Mouse (Mus musculus): ENCODE measurements at regions not wholly inside any gene's neighbourhood (a gene's known extent, or its start where the extent isn't known, plus 50 kb on each side); places are given as distances from the start of the nearest gene placed in this dataset.

DNA sequence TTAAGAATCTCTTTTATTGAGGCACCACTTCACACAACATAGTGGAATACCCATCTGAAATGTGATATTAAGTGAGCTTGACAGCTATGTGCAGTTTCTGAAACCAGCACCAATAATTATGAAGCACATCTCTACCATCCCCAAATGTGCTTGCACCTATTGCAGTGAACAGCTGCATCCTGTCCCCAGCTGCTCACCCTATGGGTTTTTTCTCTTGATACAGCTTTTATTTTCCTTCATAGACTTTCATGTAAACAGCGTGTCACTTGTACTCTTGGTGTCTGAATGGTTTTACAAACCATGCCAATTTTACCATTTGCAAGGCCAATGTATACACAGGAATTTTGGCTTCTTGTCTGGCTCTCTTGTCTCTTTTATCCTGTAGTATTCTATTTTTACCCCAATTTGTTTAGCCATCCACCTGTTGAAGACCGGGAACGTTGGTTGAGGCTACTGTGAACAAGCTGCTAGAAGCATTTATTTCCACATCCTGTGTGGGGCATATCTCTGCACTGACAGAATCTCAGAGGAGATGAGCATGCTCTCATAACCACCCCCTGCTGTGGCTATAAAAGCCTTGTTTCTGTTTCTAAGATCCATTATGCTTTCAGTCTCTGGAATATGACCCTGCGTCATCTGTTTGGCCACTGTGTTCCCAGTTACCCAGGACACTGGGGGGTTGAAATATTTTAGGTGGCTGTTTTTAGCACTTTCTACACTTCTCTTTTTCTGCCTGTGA lies 197.2 kb upstream of the Mmadhc start:
- ATAC-seq (replicated peaks; ENCODE audit: poor library complexity): no peak

DNA sequence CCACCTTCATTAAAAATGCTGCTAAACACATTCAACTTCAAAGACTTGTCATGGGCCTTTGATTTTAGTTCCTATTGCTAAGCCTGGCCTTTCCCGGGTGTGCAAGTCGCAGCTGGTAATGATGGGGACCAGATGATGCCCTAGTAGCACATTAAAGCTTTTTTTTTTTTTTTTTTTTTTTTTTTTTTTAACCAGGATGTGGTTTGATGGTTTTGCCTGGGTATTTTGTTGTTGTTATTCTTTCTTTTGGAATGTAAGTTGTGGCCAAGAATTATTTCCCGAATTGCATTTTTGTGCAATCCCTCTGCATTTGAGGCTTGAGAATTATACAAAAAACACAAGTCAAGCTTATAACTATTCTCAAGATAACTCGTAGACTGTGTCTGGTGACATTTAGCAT lies 167.2 kb upstream of the Mmadhc start:
- no peak for ATAC-seq (replicated peaks; ENCODE audit: poor library complexity)

DNA sequence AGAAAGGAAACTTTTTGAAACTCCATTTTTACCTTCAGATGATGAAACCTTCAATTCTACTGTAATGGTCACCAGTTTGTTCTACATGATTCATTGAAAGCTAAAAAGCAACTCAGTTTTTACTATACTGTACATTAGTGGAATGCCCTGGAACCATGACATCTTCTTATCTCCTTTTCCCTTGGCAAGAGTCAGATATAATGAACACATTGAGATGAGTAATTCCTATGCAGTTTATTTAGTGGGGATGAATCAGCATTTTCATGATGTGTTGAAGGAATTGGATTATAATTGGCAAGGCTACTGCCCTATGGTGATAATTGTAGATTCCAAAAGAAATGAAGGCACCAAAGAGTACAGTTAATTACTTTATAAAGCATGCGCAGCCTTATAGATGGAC lies 165.8 kb upstream of the Mmadhc start:
- no peak for ATAC-seq (replicated peaks; ENCODE audit: poor library complexity)

DNA sequence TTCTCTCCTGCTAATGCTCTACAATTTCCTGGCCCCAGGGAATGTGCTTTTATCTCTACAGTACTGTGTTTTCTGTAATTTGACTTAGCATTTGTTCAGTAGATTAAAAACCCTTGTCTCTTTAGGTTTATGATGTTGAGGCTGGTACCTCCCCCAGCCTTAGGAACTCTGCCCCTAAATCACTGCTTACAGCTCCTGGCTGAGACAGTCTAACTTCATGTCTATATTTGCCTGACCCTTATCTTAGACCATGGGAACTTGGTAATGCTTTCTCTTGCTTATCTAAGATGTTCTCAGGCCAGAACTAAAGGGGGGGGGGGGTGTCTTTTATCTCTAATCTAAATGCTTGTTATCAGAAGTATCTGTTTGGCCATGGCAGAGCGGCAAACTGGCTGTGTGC lies 160.1 kb upstream of the Mmadhc start:
- no peak for ATAC-seq (replicated peaks; ENCODE audit: poor library complexity)

DNA sequence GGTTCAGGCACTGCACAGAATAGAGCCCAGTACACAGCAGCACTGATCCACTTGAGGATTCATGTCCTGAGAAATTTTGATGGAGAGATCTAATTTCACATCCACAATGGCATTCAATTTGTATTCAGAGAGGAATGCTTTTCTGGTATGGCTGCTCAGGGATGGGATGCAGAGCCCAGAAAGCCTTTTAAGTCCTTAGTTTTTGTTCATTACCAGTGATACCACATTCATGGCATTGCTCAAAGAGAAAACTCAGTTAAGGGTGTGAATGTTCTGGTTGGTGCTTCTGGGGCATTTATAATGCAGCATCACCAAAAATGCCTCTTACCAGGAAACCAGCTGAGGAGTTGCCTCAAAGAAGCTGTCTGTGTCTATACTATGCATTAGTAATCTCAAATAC lies 151.5 kb upstream of the Mmadhc start:
- no peak for ATAC-seq (replicated peaks; ENCODE audit: poor library complexity)

DNA sequence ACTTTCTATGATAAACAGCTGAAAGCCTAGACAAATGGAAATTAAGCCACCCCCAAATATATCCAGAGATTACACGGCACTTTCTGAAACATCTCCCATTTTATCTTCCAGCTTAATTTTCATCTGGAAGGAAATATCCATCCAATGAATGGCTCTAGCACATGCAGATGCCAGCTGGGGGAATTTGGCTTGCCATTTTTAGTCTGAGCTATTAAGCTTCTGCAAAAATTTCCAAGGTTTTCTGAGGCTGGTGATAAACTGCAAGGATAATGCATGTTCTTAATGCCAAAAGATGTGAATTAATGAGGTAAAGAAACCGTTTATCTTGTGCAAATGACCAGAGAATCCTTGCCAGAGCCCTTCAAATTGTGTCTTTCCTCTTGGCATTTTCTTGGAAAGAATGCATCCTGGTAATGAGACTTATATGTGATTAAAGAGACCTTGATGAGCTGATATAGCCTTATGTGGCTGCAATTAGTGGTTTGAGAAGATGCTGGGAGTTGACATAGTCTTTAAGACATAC lies 149.4 kb upstream of the Mmadhc start:
- no peak for ATAC-seq (replicated peaks; ENCODE audit: poor library complexity)

DNA sequence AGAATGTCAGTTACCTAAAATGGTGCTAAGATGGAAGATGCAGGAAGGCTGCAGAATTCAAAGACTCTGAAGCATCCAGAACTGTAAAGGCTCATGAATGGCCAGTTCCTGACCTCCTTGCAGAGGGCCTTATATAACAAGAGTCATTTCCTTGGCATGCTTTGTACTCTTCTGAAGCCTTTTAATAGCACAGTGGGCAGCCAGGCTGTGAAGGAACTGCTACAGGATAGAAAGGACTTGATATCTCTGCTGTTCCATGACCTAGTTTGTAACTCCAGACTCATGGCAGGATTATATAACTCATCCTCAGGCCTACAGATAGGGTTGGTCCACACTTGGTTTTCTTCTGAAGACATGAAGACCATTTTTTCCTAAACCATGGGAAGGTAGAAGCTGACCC lies 143.7 kb upstream of the Mmadhc start:
- no peak for ATAC-seq (replicated peaks; ENCODE audit: poor library complexity)

DNA sequence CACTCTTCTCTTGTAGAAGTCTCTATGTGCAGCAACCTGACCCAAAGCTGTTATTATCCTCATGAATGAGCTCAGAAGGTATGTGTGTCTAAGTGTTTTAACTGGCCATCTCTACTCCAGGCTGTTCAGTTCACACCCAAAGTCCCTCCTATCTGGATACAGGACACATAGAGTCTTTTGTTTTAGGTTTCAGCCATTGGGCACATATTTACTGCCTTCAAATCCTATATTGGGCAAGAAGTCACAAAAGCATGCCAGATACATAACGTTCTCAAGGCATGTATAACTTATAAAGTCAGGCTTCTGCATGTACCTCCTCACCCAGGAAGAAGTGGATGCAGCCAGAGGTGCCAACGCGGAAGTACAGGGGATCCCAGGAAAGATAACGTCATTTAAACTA lies 136.6 kb upstream of the Mmadhc start:
- no peak for ATAC-seq (replicated peaks; ENCODE audit: poor library complexity)

DNA sequence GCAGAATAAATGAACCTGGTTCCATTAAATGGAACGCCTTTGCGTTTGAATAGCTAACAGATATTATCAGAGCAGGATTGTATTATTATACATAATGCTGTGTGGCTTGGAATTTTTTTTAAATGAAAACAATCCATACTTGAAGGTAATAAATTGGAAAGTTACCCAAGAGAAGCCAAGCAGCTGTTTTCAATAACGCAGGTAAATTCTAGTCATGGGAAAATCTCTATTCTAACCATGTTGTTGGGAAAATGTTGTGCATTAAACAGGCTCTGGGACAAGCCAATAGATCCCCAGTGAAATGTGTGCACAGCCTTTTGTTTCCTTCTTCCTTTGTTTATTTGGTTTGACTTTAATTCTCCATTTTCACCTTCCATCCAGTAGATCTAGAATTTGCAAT lies 128.6 kb upstream of the Mmadhc start:
- ATAC-seq (replicated peaks; ENCODE audit: poor library complexity): no peak

DNA sequence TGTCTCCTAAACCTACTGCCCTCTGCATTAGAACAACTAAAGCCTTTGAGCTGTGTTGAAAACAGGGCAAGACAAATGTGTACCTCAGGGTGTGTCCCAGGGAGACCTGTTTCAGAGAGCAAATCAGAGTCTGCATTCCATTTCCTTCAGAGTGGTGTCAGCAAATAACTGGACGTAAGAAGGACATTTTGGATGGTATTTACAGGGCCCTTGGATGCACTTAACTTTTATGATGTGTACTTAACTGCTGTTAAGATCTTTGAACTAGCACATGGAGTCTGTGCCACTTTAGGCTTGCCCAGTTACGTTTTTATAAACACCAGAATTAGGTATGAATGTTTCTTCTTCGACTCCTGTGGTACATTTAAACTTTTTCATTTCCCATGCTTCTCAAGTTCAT lies 123.0 kb upstream of the Mmadhc start:
- ATAC-seq (replicated peaks; ENCODE audit: poor library complexity): no peak

DNA sequence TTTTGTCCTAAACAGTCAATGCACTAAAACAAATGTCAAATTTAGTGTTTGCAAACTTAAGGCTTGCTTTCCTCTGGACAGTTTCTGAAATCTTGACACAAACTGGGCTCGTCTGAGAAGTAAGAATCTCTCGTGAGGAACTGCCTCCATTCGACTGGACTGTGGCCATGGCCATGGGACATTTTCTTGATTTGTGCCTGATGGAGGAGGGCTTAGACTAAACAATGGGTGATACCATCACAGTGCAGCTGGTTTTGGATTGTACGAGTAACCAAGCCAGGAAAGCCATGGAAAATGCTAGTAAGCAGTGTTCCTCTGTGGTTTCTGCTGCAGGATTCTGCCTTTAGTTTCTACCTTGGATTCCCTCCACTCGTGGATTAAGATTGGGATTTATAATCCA lies 121.0 kb upstream of the Mmadhc start:
- no peak for ATAC-seq (replicated peaks; ENCODE audit: poor library complexity)

DNA sequence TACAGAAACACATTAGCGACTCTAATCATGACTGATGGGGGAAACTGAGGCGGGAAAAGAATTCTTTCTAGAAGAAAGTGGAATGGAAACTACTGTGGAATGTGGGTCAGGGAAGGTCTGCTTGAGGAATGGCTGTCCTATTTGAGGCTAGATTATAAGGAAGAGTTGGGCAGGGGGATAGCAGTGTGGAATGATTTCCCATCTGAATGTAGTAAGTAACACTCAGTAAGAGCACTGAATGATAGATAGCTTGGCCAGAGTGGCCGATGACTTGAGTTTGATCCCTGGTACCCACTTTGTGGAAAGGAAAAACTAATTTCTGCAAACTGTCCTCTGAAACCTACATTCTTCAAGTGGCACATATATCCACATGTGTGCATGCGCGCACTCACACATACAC lies 120.5 kb upstream of the Mmadhc start:
- no peak for ATAC-seq (replicated peaks; ENCODE audit: poor library complexity)

DNA sequence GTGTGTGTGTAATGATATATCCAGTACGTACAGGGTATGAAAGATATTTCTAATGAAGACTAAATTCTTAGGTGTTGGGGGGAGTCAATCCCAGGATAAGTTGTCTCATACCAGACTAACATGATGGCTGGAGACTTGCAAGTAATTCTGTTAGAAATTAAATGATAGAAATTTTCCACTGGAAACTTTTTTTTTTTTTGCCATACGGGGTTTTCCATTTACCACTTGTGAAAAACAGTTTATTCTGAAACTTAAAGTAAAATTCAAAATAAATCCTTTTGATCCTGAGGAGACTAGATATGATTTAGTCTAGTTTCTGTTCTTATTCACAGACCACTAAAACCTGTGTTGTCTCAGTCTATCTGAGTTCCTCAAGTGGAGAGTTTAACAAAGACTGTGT lies 119.5 kb upstream of the Mmadhc start:
- ATAC-seq (replicated peaks; ENCODE audit: poor library complexity): no peak

DNA sequence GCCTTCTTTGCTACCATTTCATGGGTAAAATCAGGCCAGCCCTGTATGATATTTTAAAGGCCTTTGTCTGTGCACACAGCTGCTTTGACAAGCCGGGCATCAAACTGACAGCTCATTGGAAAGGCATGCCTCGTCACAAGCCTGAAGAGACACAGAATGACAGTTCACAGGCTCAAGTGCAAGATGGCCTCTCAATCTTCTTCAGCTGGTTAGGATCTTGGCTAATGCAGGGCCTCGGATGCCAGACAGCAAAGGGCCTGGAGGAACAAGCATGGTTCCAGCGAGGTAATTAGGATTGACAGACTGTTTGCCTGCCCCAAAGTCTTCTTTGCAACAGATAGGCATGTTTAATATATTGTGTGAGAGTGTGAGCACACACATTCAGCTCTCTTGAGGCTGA lies 109.3 kb upstream of the Mmadhc start:
- ATAC-seq (replicated peaks; ENCODE audit: poor library complexity): no peak

DNA sequence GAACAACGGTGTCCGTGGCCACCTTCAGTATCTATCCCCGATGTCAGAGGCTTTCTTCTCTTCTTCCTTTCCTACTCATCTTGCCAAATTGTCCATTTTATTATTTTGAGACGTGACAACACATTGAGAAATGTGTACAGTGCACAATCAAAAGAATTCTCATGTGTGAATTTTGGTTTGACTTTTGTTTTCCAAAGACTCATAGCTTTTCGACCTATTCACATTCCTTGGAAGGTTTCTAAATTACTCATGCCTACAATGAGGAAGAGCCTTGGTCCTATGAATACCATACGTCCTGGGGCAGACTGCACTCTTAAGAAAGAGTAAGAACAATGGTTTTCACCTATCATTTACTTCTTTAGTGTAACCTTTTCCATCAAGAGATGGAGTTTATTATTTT lies 106.5 kb upstream of the Mmadhc start:
- ATAC-seq (replicated peaks; ENCODE audit: poor library complexity): no peak

DNA sequence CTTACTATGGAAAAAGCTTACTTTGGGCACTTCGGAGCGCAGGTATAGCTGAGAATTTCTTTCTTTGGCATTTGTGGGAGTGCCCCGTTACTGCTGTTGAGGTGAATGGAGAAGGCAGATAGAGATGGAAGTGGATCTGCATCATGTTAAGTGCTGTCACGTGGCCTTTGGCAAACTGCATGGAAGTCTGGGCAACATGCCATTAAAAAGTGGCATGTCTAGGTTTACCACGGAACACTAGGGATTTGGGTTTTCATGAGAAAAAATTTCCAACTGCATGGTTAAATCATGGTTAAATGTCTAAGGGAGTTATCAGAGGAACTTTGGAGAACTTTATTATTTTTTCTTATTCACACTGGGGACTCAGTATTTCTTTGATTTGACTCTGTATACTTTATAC lies 102.0 kb upstream of the Mmadhc start:
- ATAC-seq (replicated peaks; ENCODE audit: poor library complexity): no peak

DNA sequence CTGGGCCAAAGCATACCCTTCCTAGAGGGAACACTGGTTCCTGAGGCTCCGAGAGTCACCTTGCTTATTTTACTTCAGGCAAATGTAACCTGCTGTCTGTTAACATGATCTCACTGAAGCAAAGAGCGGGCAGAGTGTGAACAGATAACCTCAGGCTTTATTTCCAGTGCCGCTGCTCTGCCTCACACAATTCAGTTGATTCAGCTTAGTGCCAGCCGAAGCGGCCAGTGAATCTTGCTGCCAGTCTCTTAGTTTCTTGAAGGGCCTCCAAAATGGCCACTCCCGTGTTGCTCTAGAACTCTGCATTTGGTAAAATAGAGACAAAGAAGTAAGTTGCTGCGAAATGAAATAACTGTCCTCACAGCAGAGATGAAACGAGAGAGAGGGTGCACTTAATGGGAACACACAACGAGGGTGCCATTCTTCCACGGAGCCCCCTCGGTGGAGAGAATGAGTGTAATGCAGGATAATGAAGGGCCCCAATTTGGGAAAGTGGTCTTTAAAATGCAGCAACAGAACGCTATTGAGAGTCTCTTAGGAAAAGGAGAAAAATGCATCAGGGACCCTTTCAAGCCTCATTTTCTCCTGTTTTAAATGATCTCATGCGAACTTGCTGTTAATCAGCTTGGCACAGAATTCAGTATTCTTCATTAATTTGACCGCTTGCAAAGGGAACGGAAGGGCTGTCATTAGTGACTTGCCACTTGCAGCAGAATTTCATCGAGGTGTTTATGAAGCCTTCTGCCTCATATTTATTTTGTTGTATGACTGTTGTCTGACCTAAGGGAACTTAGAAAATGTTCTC lies 81.2 kb upstream of the Mmadhc start:
- ATAC-seq (replicated peaks; ENCODE audit: poor library complexity): no peak

DNA sequence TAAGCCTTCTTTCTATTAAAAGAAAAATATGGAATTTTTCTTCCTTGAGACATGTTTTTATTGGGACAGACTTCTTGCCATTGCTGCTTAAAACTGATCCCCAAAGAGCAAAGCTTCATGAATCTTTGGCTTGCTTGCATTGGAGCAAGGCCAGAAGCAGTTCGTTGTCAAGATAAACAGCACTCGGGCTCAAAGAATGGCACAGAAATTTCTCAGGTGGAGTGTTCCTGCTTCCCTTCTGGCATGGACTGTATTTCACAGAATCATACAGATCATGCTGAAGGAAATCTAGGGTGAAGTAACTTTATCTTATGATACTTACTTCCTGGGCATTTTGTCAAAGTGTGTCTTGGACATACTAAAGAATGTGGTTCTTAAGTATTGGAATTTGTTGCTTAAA lies 77.0 kb upstream of the Mmadhc start:
- ATAC-seq (replicated peaks; ENCODE audit: poor library complexity): no peak

DNA sequence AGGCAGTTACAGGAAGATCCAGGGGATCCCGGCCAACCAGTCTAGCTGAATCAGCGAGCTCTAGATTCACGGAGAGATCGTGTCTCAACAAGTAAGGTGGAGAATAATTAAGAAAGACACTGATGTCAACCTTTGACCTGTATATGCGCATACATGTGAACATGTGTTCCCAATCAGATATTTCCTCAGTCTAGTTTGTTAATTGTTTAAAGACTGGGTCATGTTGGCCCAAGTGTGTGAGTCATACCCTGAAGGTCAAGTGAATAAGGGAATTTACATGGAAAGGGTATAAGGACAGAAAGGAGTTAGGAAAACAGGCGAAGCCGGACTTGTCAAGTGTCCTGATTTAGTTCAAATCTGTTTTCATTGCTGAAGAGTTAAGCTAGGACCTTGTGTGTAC lies 76.4 kb upstream of the Mmadhc start:
- no peak for ATAC-seq (replicated peaks; ENCODE audit: poor library complexity)

DNA sequence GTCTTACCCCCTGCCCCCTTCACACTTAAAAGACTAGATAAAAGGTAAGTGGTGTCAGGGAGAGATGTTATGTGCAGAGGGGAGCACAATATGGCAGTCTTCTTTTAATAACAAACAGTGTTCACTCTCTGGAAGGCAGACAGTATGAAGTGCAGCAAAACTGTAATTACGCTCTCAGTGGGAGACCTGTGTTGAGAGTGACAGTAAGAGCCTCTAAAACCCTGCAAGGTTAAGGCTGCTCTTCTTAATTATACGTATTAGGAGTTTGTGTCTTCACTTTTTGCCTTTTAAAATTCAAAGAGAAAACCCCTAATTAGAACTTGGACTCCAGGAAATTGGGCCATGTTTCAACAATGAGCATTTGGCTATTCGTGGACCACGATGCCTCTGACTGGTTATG lies 72.2 kb upstream of the Mmadhc start:
- ATAC-seq (replicated peaks; ENCODE audit: poor library complexity): no peak

DNA sequence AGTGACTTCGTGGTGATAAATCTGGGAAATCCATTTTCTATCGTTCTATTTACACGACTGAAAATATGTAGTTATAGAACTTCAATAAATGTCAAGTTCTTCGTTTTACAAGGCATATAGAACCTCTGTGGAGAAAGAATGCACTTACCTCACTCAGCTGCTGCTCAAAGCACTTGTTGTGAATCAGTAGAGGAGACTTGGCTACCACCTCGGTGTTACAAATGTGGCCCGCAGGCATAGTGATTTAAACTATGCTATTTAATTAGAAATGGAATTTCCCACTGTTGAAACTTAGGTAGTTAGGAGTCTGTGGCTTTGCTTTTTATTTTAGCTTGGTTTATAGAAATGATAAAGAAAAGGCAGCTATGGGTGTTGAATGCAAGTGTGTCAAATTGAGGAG lies 71.8 kb upstream of the Mmadhc start:
- no peak for ATAC-seq (replicated peaks; ENCODE audit: poor library complexity)

DNA sequence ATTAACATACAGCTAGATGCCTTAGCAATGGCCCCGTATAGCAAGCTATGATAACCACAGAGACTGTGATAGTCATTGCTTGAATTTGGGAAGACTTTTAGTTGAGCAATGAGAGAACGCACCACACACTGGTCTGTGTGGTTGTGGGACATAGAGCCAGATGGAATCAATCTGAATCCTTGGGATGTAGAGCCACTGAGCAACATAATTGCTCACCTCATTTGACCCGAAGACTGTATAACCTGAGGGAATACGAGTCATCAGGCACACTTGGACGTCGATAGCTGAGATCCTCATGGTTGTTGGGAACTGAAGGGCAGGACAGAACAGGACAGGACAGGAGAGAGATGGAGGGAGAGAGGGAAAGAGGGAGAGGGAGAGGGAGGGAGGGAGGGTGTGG lies 68.6 kb upstream of the Mmadhc start:
- ATAC-seq (replicated peaks; ENCODE audit: poor library complexity): no peak

DNA sequence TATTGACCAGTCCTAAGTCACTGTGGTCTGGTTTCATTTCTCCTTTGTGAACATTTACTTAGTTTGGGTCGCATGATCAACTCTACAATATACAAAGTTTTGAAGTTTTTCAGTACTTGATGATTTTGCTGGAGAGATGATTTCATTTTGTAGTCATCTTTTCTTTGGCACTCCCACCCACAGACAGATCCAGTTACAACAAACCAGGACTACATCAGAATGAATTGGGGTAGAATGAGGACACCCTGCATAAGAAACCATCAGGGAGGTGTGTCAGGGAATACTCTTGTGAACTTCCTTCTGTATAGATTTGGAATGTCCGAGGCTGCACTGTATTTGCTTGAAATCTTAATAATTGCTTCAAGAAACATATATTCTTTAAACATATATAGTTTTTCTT lies 59.5 kb upstream of the Mmadhc start:
- no peak for ATAC-seq (replicated peaks; ENCODE audit: poor library complexity)
